Mouse (Mus musculus) kidney, adult 11 months (tissue): Measurements from ENCODE around the gene Dtnb.

Source experiments
- DNase-seq: peaks from one replicate; pipeline ENCODE4 v3.0.0; 2022

The Dtnb gene

DNA sequence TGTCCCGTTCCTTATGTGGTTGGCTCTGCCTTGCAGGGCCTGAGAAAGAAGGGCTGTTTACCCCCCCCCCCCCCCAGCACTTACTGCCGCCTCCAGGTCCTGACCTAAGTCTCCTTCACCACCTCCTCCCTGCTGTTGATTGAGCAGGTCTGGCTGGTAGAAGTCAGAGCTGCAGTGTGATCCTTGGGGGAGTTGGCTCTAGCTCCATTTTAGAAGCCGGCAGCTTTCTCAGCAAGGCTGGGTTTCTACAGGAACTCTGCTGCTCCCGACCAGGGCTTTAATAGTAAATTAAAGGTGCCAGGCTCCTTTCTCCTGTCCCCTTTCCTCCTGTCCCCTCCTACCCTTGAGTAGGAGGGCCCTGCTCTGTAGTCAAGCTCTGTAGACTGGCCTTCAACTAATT is 238.3 kb downstream of the Dtnb start:
- DNase-seq = no peak

DNA sequence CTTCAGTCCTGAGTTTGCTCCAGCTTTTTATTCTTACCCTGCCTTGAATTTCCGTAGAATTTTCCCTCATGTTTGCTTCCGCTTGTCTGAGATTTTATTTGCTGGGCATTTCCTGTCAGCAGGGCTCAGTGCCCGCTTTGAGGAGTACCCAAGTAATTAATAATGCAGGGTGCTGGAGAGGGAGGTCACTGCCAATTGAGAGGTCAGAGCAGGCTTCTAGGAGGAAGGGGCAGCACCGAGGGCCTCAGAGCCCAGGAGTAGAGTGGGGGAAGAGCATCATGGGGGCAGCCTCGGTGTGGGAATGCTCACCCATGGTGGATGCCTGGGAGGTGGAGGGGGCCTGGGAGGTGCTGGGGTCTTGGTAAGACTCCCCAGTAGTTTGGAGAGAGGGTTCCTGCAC is 239.4 kb downstream of the Dtnb start:
- DNase-seq = no peak

DNA sequence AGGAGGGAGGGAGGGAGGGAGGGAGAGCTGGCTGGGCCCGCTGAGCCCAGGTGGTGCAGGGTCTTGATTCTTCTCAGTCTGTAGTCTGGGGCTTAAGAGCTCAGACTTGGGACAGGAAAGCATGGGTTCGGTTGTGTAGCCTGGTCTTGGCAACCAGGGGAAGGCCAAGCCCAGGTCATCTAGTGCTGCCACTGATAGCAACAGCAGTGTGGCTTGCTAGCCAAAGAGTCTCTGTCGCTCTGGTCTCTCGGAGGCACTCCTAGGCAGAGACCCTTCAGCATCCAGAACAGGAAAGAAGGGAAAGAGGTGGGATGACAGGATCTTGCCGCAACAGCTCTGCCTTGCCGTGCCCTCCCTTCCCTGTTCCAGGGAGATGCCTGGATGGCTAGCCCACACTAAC is 240.1 kb downstream of the Dtnb start:
- DNase-seq = no peak

DNA sequence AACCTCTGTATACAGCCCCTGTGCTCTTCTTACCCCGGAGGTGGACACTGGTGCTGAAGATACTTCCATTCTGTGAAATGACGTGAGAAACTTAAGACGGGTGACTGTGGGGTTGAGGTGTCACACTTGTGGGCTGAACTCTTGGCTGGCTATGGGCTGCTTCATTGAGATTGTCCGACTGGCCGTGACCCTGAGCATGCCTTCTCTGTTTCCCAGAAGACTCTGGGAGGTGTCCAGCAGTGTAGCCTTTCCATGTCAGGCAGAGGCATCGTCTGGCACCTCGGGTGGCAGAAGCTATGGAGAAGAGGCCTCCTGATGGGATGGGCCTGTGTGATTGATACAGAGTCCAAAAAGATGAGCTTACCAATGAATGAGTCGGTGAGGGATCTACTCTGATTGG is 241.0 kb downstream of the Dtnb start:
- no peak for DNase-seq

DNA sequence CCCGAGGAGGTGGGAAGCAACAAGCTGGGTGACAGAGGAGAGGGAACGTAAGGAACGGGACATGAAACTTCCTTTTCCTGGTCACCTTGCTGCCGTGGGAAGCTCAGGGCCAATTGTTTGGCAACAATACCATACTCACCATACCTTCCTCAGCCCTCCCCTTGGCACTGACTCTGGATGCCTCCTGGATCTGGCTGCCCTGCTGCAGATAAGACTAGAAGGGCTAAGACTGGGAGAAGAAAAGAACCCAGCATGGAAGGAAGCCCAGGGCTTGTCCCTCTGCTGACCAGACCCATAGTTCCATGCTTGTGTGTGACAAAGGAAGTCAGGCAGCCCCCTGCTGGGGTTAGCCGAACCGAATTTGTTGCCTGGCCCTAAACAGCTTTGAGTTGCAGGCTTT is 243.2 kb downstream of the Dtnb start:
- no peak for DNase-seq

DNA sequence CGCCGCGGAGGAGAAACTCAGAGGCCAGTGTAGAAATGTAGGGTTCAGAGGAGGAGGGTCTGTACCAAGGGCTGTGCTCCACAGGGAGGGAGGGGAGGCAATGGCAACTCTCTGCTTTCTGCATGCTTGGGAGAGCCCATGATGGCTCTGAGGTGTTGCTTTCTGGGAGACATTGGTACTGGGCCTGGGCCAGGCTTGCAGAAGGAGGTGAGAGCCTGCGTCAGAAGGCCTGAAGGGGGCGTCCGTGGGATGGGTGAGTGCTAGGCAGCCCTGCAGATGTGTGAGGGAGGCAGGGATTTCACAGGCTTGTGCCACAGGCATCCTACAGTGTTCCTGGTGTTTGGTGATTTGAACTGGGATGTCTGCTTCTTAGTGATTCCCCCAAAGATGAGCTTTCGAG is 244.9 kb downstream of the Dtnb start:
- DNase-seq = no peak

DNA sequence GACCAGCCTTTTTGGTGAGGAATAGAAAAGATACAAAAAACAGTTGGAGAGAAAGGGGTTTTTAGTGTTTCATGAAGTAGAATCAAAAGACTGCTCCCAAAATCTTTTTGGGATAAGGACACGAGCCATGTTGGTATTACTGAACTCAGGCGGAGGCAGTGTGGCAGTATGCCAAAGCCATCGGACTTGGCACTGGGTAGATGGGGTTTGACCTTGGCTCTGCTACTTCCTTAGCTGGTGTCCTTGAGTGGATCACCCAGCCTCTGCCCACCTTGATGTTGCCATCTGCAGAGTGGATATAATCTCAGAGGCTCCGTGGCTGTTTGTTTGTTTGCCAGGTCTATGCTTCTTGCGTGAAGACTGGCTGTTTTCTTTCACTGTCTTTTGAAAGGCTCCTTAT is 245.4 kb downstream of the Dtnb start:
- DNase-seq = peak; percentile 74

DNA sequence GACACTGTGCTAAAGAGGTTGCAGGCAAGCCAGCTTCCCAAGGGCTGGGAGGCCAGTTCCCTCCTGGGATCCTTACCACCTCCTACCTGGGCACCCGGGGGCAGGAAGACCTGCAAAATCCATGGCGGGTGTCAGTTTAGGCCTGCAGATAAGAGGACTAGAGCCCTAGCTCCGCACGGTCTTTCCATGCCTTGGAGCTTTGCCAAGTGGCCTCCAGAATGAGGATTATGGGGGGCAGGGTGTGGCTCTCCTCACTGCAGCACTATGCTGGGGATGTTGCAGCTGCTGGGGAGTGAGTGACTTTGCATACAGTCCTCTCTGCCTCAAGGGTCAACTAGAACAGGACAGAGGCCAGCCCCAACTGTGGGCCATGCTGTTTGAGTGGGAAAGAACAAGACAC is 247.7 kb downstream of the Dtnb start:
- DNase-seq = no peak

DNA sequence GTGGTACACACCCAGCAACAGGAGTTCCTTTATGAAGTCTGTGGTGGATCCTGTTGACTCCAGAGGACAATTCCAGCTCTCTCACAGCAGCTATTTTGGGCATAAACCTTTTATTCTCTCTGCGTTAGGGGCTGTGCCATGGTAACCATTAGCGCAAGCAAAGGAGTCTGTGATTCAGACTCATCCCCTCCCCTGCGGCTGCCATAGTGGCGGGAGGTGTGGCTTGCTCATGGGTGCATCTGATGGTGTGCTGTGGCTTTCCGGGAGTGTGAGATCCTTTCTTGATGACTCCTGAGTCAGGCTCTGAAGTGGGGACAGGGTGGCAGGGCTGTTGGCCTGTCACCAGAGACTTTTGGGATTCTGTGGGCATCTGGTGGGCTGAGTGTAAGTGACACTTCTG is 251.2 kb downstream of the Dtnb start:
- no peak for DNase-seq

DNA sequence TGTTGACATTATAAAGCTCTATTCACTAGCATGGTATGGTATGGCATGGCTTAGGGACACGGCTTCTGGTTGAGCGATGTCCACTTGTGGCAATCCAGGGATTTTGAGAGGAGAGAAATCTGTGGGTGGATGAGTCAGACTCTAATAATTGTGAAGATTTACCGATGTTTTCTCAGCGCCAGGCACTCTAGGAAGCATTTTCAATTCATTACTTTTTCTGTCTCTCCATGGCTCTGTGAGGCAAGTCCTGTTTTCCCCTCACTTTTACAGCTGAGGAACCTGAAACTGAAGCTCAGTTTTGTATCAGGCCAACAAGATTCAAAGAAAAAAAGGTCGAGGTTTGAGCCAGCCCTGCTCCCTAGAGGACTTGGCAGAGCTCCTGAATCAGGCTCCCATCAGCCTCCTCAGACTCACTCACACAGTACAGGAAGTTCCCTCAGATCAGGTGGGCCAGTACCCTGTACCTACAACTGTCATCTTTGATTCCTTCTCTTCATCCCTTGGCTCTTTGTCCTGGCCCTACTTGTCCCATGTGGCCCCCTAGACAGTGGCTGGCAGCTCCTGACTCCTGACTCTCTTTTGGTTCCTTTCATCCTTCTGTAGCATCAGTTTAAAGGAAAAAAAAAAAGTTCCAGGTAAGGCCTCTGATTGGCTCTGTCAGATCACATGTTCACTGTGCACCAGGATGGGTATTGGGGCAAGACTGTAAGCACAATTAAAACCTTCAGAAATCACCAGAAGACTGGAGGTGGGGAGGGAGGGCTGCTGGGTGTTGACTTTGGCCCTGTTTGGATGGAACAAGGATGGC is 252.9 kb downstream of the Dtnb start:
- DNase-seq = no peak

DNA sequence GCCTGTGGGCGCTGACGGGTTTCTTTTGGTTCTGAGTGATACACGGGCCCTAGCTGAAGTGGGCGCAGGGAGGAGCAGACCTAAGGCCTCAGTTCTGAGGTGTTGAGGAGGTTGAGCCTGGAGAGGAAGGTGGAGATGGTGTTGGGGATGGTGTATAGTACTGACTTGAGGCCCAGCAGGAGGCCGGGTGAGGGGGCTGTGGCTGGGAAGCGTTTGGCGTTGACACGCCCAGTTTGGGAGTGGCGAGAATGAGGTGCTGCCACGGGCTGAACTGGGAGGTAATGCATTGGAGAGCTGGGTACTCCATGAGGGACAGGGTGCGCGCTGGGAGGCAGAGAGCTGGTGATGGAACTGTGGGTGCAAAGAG is 253.5 kb downstream of the Dtnb start:
- DNase-seq = no peak

DNA sequence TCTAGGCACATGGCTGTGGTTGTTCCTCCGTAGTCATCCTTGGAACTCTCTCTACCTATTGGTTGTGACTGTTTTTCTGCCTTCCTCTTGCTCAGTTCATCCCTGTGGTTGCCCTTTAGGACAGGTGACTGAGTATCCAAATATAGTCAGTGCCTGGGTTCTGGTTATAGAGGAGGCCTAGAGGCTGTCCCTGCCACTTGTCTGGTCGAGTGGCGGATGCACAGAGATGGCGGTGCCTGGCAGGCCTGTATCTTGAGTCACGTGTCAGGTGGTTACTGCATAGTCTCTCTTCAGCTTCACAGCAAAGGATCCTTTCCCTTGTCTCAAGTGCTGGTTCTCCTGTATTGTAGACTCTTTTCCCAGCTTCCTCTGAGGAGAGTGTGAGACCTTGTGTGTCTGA is 255.6 kb downstream of the Dtnb start:
- no peak for DNase-seq
